Mouse (Mus musculus) lung, embryonic 16.5 days (tissue): ENCODE results near the gene Pcsk2. TPM values are rescaled to one million over a fixed set of nuclear protein-coding genes. Genes with fewer than 3 reads are reported as not detected.

Experiments
- ATAC-seq: fragments of 200-750 bp; cut with Nextera tagmentation; 2 replicates; pipeline ENCODE4 v1.8.0; 2017; ENCODE audit warnings: low read depth, mild to moderate bottlenecking, moderate library complexity
- H3K27ac ChIP-seq: fragments of 300-500 bp; sonication (generic); 2 replicates; pipeline ENCODE4 v1.5.1; 2014; ENCODE audit warnings: mild to moderate bottlenecking, control low read depth, low read length
- H3K27me3 ChIP-seq: fragments of 300-500 bp; sonication (generic); 2 replicates; pipeline ENCODE4 v1.6.1; 2014; ENCODE audit warnings: low read depth, low read length, mixed read lengths; ENCODE audit not compliant: control insufficient read depth, insufficient read depth
- H3K36me3 ChIP-seq: fragments of 300-500 bp; sonication (generic); 2 replicates; pipeline ENCODE4 v1.6.1; 2014; ENCODE audit warnings: low read length; ENCODE audit not compliant: control insufficient read depth, insufficient read depth
- H3K4me1 ChIP-seq: fragments of 300-500 bp; sonication (generic); replicated peaks from 2 replicates; pipeline ENCODE4 v1.6.1; 2014; ENCODE audit warnings: low read length, mixed read lengths; ENCODE audit not compliant: control insufficient read depth, insufficient read depth
- H3K4me2 ChIP-seq: fragments of 300-500 bp; sonication (generic); 2 replicates; pipeline ENCODE4 v1.6.1; 2014; ENCODE audit warnings: low read depth, low read length, control low read depth
- H3K4me3 ChIP-seq: fragments of 300-500 bp; sonication (generic); 2 replicates; pipeline ENCODE4 v1.5.1; 2014; ENCODE audit warnings: mild to moderate bottlenecking, low read length, control low read depth
- H3K9ac ChIP-seq: fragments of 300-500 bp; sonication (generic); 2 replicates; pipeline ENCODE4 v1.6.1; 2014; ENCODE audit warnings: low read length, control low read depth
- H3K9me3 ChIP-seq: fragments of 300-500 bp; sonication (generic); 2 replicates; pipeline ENCODE4 v1.6.1; 2016; ENCODE audit warnings: low read length; ENCODE audit not compliant: control insufficient read depth
- WGBS: fragments of 180-500 bp; shearing (Covaris S2); extraction: QIAGEN DNeasy Blood & Tissue Kit; methylation state at CpG from one replicate; pipeline ENCODE4 v1.1.7; 2014; 5-methylcytosine and 5-hydroxymethylcytosine counted together
- polyA plus RNA-seq: library from polyadenylated mRNA; unstranded; fragments of >200 nt; fragmentation: Nextera tagmentation; extraction: Ambion mirVana; gene quantifications from 2 replicates; pipeline ENCODE4 v1.2.1, GENCODE M21; 2015

Gene Pcsk2
- polyA plus RNA-seq, 1 experiment from 2014 or later = 0.08 TPM

DNA sequence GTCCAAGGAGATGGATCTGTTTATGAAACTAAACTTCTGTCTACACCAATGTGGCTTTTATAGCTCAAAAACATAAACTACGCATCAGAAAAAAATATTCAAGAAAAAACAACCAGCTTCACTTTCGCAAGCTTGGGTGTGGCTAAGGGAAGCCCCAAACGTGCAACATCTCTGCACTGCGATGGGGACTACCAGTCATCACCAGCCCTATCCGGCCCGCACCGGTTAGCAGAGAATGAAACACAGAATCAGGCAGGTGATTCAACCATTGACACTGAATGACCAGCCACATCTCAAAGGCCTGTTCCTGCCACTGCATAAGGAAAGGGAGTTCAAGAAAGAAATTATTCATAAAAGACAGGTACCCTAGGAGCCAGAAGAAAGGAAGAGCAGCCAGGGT is 289.9 kb downstream of the Pcsk2 start:
- Histone ChIP-seq H3K9me3 (no peaks in the 10 kb centered on the region), H3K4me1 (peaks cover 15% of the 10 kb centered on the region), H3K36me3 (no peaks in the 10 kb centered on the region), H3K27ac (no peak overlapping the region), H3K9ac (no peak overlapping the region), H3K4me3 (no peak overlapping the region), H3K27me3 (no peaks in the 10 kb centered on the region), H3K4me2 (no peak overlapping the region)
- no peak for ATAC-seq
- 76% methylated on average over 7 of the region's 7 CpGs for WGBS

DNA sequence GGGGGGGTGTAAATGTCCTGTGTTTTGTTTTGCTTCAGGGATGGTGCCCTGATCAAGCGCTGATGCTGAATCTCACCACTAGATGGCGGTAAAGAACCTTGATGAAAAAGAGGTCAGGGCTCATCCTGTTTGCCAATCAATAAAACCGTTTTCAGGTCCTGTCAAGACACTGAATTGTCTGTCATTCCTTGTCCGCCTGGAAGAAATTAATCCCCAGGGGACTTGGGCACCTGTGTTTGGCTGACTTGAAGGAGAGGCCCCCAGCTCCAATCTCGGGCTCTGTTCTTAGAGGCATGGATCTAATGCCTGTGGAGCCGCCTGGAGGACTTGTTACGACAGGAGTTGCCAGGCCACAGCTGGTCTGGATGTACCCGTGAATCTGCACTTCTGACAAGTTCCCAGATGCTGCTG is 291.3 kb downstream of the Pcsk2 start:
- Histone ChIP-seq H3K36me3 (no peaks in the 10 kb centered on the region), H3K27ac (no peak overlapping the region), H3K27me3 (no peaks in the 10 kb centered on the region), H3K4me3 (peak overlapping the region; percentile 23), H3K9me3 (no peaks in the 10 kb centered on the region), H3K4me1 (peaks cover 15% of the 10 kb centered on the region), H3K4me2 (peak overlapping the region; percentile 52), H3K9ac (no peak overlapping the region; the same call in 1 of the 2 replicates)
- peak; percentile 31; the same call in 1 of the 2 replicates for ATAC-seq
- 2% methylated on average over 8 of the region's 8 CpGs for WGBS

DNA sequence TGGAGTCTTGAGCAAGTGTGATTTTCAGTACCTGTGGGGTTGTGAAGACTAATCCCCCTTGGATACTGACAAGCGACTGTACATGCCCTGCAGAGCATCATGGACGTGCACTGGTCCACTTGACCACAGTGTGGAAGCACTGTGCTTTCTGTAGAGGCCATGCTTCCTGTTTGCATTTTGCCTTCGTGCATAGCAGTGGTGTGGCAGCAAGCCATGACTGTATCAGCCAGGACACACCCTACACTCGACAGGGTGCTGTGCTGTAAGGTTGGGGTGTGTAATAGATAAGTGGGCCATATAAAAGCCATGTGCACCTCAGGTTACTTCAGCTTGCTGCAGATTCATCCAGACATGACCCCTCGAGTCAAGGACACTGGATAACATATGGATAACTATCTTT is 292.7 kb downstream of the Pcsk2 start:
- Histone ChIP-seq H3K27me3 (no peaks in the 10 kb centered on the region), H3K36me3 (no peaks in the 10 kb centered on the region), H3K27ac (no peak overlapping the region), H3K4me3 (no peak overlapping the region), H3K9ac (no peak overlapping the region), H3K4me2 (no peak overlapping the region), H3K9me3 (no peaks in the 10 kb centered on the region), H3K4me1 (peaks cover 15% of the 10 kb centered on the region)
- peak; percentile 87 for ATAC-seq
- WGBS = 27% methylated on average over 5 of the region's 5 CpGs

DNA sequence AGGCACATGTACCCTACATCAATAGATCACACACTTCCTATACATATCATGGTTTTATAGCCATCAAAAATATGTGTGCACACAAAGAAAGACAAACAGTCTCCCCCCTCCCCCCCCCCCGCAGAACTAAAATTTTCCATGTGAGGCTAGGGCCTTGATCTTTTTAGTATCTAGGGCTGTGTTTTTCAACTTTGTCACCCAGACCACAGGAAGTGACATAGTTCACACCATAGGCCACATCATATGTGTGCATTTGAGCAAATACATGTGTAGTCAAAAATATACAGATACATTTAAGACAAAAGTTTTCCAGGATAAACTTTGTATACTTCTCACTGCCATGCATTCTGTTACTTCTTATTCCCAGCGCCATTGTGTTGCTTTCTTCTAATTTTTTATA is 293.5 kb downstream of the Pcsk2 start:
- H3K36me3 ChIP-seq = no peaks in the 10 kb centered on the region
- H3K4me3 ChIP-seq = no peak overlapping the region
- no peak for ATAC-seq
- peaks cover 9% of the 10 kb centered on the region for H3K4me1 ChIP-seq
- H3K27me3 ChIP-seq = no peaks in the 10 kb centered on the region
- no peaks in the 10 kb centered on the region for H3K9me3 ChIP-seq
- 71% methylated on average over 2 of the region's 2 CpGs for WGBS
- H3K27ac ChIP-seq = no peak overlapping the region
- no peak overlapping the region for H3K4me2 ChIP-seq
- H3K9ac ChIP-seq = no peak overlapping the region

DNA sequence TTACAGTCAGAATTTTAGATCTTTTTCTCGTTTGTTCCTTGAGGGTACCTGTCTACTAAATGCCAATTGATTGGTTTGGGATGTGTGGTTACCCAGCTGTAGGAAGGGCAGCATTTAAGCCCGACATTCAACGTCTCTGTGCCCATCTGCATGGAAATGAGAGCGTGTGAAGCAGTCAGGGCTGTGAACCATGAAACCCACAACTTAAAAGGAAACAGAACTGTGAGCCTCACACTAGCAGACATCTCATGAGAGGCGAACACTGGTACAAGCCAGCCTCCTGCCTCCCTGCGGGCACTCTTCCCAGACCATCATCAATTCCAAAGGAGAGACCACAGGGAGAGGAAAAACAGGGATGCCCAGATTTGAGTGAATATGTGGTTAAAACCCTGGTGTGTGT is 294.9 kb downstream of the Pcsk2 start:
- H3K36me3 ChIP-seq = no peaks in the 10 kb centered on the region
- no peak for ATAC-seq
- H3K4me3 ChIP-seq = no peak overlapping the region
- H3K9me3 ChIP-seq = no peaks in the 10 kb centered on the region
- H3K9ac ChIP-seq = no peak overlapping the region
- no peak overlapping the region for H3K4me2 ChIP-seq
- H3K27me3 ChIP-seq = no peaks in the 10 kb centered on the region
- H3K4me1 ChIP-seq = peaks cover 11% of the 10 kb centered on the region
- WGBS = 86% methylated on average over 6 of the region's 6 CpGs
- H3K27ac ChIP-seq = no peak overlapping the region

DNA sequence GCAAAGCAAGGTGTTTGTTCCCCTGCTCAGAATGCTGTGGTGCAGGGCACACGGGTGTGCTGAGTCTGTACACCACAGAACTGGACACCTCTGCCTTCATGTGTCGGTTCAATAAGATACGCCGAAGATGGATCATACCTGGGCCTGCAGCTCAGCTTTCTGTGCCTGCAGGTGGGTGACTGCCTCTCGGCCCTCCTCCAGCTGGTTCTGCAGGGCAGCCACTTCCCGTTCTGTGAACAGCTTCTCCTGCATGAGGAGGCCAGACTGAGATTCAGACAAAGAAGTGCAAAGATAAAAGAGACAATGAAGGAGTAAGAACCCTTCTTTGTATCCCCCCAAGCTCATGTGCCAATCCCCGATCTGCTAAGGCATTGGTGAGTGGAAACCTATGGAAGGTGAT is 295.6 kb downstream of the Pcsk2 start:
- Histone ChIP-seq H3K27me3 (no peaks in the 10 kb centered on the region), H3K4me3 (no peak overlapping the region), H3K4me1 (peaks cover 16% of the 10 kb centered on the region), H3K9ac (no peak overlapping the region), H3K4me2 (no peak overlapping the region), H3K27ac (no peak overlapping the region), H3K9me3 (no peaks in the 10 kb centered on the region), H3K36me3 (no peaks in the 10 kb centered on the region)
- no peak for ATAC-seq
- WGBS = 79% methylated on average over 7 of the region's 7 CpGs

DNA sequence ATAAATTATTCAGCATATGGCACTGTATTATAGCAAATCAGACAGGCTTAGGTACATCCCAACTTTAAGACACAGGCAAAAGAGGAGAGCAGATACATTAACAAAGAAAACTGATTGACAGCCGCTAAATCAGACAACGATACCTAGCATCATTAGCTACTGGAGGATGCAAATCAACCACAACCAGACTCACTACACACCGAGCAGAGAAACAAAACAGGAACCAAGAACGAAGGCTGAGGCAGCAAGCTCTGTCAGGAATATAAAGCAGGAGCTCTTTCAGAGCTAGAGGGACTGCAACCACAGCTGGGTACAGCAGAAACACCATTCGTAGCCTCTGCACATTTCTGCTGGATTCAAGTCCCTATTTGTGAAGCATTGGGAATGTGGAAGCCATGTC is 298.8 kb downstream of the Pcsk2 start:
- H3K27ac ChIP-seq = no peak overlapping the region
- peaks cover 16% of the 10 kb centered on the region for H3K4me1 ChIP-seq
- ATAC-seq = no peak
- H3K4me2 ChIP-seq = no peak overlapping the region
- H3K9me3 ChIP-seq = no peaks in the 10 kb centered on the region
- no peaks in the 10 kb centered on the region for H3K36me3 ChIP-seq
- H3K27me3 ChIP-seq = no peaks in the 10 kb centered on the region
- H3K9ac ChIP-seq = no peak overlapping the region
- WGBS = 77% methylated on average over 5 of the region's 5 CpGs
- no peak overlapping the region for H3K4me3 ChIP-seq

DNA sequence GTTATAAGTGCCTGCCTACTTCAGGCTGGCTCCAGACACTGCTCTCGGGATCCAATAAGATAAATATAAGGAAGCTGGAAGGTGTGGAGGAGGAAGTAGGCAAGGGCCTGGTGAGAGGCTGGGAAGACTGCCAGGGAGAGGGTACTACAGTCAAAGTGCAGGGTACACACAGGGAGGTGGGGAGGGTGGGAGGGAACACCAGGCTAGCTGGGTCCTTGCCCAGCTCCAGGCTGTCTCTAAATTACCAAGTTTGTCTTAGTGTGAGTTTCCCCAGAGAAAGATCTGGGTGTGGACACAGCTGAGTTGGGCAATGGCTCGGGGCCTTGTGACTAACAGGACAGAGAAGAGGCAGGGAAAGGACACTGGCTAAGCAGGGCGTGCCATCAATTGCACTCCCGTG is 300.8 kb downstream of the Pcsk2 start:
- no peaks in the 10 kb centered on the region for H3K9me3 ChIP-seq
- WGBS = 27% methylated on average over 4 of the region's 4 CpGs
- peak overlapping the region; percentile 73 for H3K27ac ChIP-seq
- no peaks in the 10 kb centered on the region for H3K36me3 ChIP-seq
- peaks cover 16% of the 10 kb centered on the region for H3K4me1 ChIP-seq
- no peak overlapping the region for H3K4me3 ChIP-seq
- no peak overlapping the region for H3K4me2 ChIP-seq
- H3K9ac ChIP-seq = no peak overlapping the region
- no peaks in the 10 kb centered on the region for H3K27me3 ChIP-seq
- ATAC-seq = peak; percentile 95

DNA sequence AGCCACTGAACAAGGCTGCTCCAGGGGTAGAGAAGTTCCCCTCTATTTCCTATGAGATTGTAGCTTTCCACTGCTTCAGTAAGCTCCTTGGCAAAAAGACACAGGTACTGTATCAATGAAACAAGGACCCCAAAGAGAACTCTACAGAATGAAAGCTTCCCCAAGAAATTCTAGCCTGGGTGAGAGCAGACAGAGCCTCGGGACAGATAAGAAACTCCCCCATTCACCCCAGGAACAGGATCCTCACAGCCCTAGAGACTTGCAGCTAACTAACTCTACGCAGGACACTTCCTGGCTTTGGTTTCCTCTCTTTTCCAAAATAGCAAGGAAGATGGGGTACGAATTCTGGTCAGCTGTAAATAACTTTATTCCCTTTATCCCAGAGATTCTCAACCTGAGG is 301.3 kb downstream of the Pcsk2 start:
- Histone ChIP-seq H3K9ac (no peak overlapping the region), H3K27me3 (no peaks in the 10 kb centered on the region), H3K9me3 (no peaks in the 10 kb centered on the region), H3K36me3 (no peaks in the 10 kb centered on the region), H3K4me2 (no peak overlapping the region), H3K27ac (peak overlapping the region; percentile 73), H3K4me3 (no peak overlapping the region), H3K4me1 (peaks cover 18% of the 10 kb centered on the region)
- ATAC-seq = no peak
- WGBS = 44% methylated on average over 3 of the region's 3 CpGs
